Mouse (Mus musculus): Measurements from ENCODE around the gene AF366264.

- TF ChIP-seq POLR2A (IDR thresholded peaks at IDR 0.05; ENCODE audit: borderline replicate concordance, extremely low read depth, insufficient read depth, insufficient read length, poor library complexity, severe bottlenecking) (peak; percentile 68; the same call in 1 of the 2 replicates), CTCF (IDR thresholded peaks at IDR 0.05; ENCODE audit: borderline replicate concordance, extremely low read depth, insufficient read depth, insufficient read length) (peak; percentile 92)
Measured at GRCm38 (mm10) chr8:13785764-13786299, 52.4 kb downstream of the AF366264 start.

All from brain, embryonic 14.5 days (tissue).